Mouse (Mus musculus): ENCODE measurements at regions not wholly inside any gene's neighbourhood (a gene's known extent, or its start where the extent isn't known, plus 50 kb on each side); places are given as distances from the start of the nearest gene placed in this dataset. TPM values are rescaled to one million over a fixed set of nuclear protein-coding genes. Genes with fewer than 3 reads are reported as not detected.

DNA sequence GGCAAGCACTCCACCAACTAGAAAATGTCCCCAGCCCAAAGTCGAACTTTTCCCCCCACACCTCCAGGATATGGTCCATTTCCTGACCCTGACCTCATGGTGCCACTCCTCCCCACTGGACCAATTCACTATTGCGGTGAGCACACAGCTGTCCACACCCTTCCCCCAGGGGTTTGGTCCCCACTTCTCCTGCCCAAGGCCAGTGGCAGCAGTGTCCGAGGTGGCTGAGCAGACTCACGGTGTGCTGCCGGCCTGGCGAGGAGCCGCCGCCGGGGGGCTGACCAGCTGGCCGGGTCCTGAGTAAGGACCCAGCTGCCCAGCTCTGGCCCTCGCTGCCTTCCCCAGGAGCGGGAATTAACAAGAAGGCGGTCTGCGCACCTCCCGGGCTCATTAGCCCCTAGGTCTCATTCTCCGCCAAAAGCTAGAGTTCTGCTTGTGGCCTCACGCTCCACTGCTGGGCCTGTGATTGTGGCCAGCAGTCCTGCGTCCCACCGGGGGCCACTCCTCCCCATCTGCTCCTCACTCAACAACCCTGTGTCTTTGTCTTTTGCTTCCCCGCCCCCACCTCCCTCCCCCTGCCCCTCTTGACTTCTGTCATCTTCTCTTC, 73.3 kb upstream of the Lhx5 start:
- Histone ChIP-seq H3K9ac (no peak overlapping the region), H3K27ac (no peak overlapping the region), H3K36me3 (no peaks in the 10 kb centered on the region), H3K4me2 (no peak overlapping the region), H3K9me3 (no peaks in the 10 kb centered on the region), H3K4me3 (no peak overlapping the region), H3K27me3 (peaks cover 77% of the 10 kb centered on the region), H3K4me1 (no peaks in the 10 kb centered on the region)
- ATAC-seq (ENCODE audit: insufficient number of reproducible peaks, insufficient read depth, low FRiP score, low TSS enrichment, low read depth): no peak
- 13% methylated on average over 20 of the region's 20 CpGs for WGBS

DNA sequence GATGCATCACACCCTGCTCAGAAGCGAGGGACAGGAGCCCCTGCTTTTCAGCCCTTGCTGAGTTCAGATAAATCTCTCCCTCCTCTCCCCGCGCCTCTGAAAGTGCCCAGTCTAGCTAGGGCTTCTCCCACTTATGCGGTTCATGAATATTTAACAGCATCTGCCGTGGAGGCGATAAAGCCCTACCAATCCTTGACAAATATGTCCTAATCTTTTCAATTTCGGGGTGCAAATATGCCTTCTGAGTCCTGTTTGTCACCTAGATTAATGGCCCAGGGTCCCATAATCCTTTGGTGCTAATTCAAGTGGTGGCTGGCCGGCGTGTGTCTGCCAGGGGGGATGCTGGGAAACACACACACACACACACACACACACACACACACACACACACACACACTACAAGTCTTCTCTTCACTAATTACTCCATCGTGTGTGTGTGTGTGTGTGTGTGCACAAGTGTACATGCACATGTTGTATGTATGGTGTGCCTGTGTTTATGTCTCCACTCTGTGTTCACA, 65.5 kb upstream of the Lhx5 start:
- no peak overlapping the region for H3K4me3 ChIP-seq
- H3K9me3 ChIP-seq: no peaks in the 10 kb centered on the region
- no peaks in the 10 kb centered on the region for H3K4me1 ChIP-seq
- no peak for ATAC-seq (ENCODE audit: insufficient number of reproducible peaks, insufficient read depth, low FRiP score, low TSS enrichment, low read depth)
- peaks cover 37% of the 10 kb centered on the region for H3K27me3 ChIP-seq
- H3K36me3 ChIP-seq: no peaks in the 10 kb centered on the region
- no peak overlapping the region for H3K27ac ChIP-seq
- no peak overlapping the region for H3K9ac ChIP-seq
- no peak overlapping the region for H3K4me2 ChIP-seq
- WGBS: 56% methylated on average over 10 of the region's 10 CpGs

DNA sequence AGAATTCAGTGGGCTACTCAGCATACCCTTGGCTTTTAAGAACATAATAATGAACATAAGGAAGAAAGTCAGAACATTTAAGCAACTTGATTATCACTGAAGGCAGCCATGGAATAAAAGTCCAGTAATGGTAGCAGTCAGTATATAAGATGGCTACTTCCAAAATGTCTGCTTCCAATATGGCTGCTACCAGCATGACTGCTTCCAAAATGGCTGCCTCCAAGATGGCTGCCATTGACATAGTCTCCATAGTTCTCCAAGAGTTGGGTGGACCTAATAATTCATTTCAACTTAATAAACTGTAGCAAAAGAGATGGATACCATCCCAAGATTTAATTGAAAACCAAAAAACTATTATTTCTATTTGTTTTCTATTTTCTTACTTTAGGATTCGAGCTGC, 62.7 kb upstream of the Lhx5 start:
- Histone ChIP-seq H3K27ac (no peak overlapping the region), H3K36me3 (no peaks in the 10 kb centered on the region), H3K9ac (no peak overlapping the region), H3K27me3 (peaks cover 34% of the 10 kb centered on the region), H3K4me3 (no peak overlapping the region), H3K4me1 (peaks cover 5% of the 10 kb centered on the region; the same call in 1 of the 2 replicates), H3K9me3 (no peaks in the 10 kb centered on the region), H3K4me2 (no peak overlapping the region)
- WGBS: 85% methylated on average over 1 of the region's 1 CpGs
- no peak for ATAC-seq (ENCODE audit: insufficient number of reproducible peaks, insufficient read depth, low FRiP score, low TSS enrichment, low read depth)

DNA sequence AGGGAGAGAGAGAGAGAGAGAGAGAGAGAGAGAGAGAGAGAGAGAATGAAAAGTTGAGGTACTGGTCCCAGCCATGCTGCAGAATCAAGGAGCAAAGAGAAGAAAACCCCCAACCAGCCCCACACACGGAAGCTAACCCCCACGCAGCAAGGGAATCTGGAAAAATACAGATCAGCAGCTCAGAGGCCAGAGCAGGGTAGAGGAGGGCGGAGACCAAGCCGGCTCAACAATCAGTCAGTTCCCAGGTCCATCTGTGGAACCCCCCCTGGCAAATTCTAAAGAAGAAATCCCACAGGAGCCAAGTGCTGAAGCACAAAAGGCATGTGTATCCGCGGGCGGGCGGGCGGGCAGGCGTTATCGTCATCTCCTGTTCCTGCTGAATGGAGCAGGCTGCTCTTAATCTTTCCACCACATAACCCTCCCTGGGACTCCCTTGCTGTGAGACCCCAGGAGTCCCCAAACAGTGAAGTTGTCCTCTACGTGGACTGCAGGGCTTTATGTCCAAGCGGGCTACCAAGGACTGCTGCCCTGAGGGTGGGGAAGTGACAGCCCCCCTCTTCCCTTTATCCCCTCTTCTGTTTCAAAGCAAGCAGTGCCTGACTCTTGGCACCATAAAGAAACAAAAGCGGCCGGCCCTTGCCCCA, 60.2 kb upstream of the Lhx5 start:
- Histone ChIP-seq H3K4me1 (peaks cover 5% of the 10 kb centered on the region; the same call in 1 of the 2 replicates), H3K36me3 (no peaks in the 10 kb centered on the region), H3K27ac (no peak overlapping the region), H3K4me2 (peak overlapping the region; percentile 44), H3K27me3 (peaks cover 28% of the 10 kb centered on the region), H3K4me3 (no peak overlapping the region; the same call in 1 of the 2 replicates), H3K9me3 (no peaks in the 10 kb centered on the region), H3K9ac (no peak overlapping the region)
- WGBS: 6% methylated on average over 15 of the region's 15 CpGs
- ATAC-seq (ENCODE audit: insufficient number of reproducible peaks, insufficient read depth, low FRiP score, low TSS enrichment, low read depth): no peak

DNA sequence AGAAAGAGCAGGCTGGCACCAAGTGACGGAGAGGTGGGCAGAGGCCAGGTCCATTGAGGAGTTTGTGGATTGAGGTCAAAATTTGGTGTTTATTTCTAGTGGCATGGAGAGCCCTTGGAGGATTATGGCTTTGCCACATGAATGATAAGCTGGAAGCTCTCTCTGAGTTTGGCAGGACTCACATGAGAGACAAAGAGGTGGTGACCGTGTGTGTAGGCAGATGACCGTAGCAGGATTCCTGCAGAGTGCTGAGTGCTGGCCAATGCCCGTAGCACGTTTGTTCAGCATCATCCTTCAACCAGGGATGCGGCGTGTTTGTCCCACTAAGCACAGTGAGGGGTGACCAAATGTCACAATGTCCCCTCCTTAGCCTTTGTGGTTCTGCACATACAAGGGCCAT, 58.1 kb upstream of the Lhx5 start:
- Histone ChIP-seq H3K9ac (no peak overlapping the region), H3K27me3 (peaks cover 30% of the 10 kb centered on the region), H3K4me3 (no peak overlapping the region), H3K9me3 (no peaks in the 10 kb centered on the region), H3K27ac (no peak overlapping the region), H3K4me2 (no peak overlapping the region), H3K36me3 (no peaks in the 10 kb centered on the region), H3K4me1 (peaks cover 5% of the 10 kb centered on the region; the same call in 1 of the 2 replicates)
- WGBS: 91% methylated on average over 7 of the region's 7 CpGs
- no peak for ATAC-seq (ENCODE audit: insufficient number of reproducible peaks, insufficient read depth, low FRiP score, low TSS enrichment, low read depth)

Small RNA genes lying in the stretch of these regions (microRNA-seq; reads per million reads assigned to microRNA genes)
- not detected for gene Gm26474

Data from embryonic facial prominence, embryonic 13.5 days (tissue).